Mouse (Mus musculus): ENCODE data around the gene Dock11. TPM values are rescaled to one million over a fixed set of nuclear protein-coding genes. Genes with fewer than 3 reads are reported as not detected.

The Dock11 gene
- polyA plus RNA-seq, 1 experiment from 2014 or later: 17.6 TPM

DNA sequence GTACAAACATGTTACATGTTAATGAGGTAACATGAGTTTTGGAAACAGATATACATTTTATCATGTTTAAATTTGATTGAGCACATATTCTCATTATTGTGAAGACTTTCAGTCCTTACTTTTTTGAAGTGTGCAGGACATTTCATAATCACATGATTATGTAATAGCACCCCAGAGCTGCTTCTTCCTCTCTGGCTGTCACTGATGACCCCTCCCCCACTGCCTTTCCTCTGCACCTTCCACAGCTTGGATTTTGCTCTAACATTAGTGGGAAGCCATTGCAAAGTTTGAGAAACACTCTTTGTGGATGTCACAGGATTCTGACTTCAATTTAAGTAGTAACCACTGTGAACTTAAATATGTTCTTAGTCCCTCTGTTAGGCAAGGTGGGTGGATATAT is 67.6 kb downstream of the Dock11 start:
- H3K36me3 ChIP-seq: no peaks in the 10 kb centered on the region

DNA sequence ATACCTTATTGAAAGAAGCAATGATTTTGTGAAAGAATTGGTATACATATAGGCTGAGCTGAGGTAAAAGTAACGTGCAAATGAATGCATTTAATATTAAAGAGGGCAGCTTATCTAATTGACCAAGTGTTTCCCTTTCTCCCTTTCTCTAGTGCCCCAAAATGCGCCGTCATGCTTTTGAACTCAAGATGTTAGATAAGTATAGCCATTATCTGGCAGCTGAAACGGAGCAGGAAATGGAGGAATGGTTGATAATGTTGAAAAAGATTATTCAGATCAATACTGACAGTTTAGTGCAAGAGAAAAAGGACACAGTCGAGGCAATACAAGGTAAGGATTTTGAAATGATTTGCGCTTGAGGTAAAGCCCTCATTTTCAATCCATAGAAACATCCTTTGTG is 74.5 kb downstream of the Dock11 start:
- no peak overlapping the region for H3K9ac ChIP-seq (replicated peaks)
- no peak overlapping the region for H3K27ac ChIP-seq (replicated peaks)
- no peak for ATAC-seq (replicated peaks)
- H3K4me1 ChIP-seq: no peaks in the 10 kb centered on the region
- no peaks in the 10 kb centered on the region for H3K36me3 ChIP-seq
- no peak overlapping the region for H3K4me3 ChIP-seq
- no peaks in the 10 kb centered on the region for H3K9me3 ChIP-seq
- H3K27me3 ChIP-seq: no peaks in the 10 kb centered on the region
- 72% methylated on average over 6 of the region's 6 CpGs for WGBS
- H3K4me2 ChIP-seq (replicated peaks): no peak overlapping the region

More for the DNA sequence above, 67.6 kb downstream of the Dock11 start:
- Histone ChIP-seq H3K4me1 (no peaks in the 10 kb centered on the region), H3K4me3 (no peak overlapping the region), H3K27me3 (no peaks in the 10 kb centered on the region), H3K27ac (replicated peaks) (no peak overlapping the region), H3K4me2 (replicated peaks) (no peak overlapping the region), H3K9ac (replicated peaks) (no peak overlapping the region), H3K9me3 (no peaks in the 10 kb centered on the region)
- no peak for ATAC-seq (replicated peaks)

DNA sequence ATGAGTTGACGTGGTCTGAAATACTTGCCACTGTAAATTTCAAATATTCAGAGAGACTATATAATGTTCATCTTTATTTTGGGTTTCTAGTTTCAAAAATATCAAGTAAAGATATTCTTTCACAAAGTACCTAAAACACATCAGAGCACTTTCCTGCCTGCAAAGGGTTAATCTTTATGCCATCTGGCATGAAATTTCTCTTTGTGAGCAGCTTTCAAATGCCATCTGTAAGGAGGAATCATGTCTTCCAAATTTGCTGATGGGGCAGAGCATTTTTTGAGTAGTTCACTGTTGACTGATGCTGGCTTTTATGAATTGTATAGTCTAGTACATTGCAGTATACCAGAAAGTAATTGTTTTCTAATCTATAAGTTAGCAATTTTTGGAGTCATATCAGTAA is 80.6 kb downstream of the Dock11 start:
- H3K4me3 ChIP-seq: no peak overlapping the region
- no peaks in the 10 kb centered on the region for H3K9me3 ChIP-seq
- H3K27me3 ChIP-seq: no peaks in the 10 kb centered on the region
- WGBS: 86% methylated on average over 1 of the region's 1 CpGs
- H3K9ac ChIP-seq (replicated peaks): no peak overlapping the region
- H3K4me1 ChIP-seq: no peaks in the 10 kb centered on the region
- H3K4me2 ChIP-seq (replicated peaks): no peak overlapping the region
- no peaks in the 10 kb centered on the region for H3K36me3 ChIP-seq
- H3K27ac ChIP-seq (replicated peaks): no peak overlapping the region
- no peak for ATAC-seq (replicated peaks)

GRCm38 (mm10) chrX:35976657-35977056 is 88.0 kb downstream of the Dock11 start:
- no peak for ATAC-seq (replicated peaks)
- no peak overlapping the region for H3K9ac ChIP-seq (replicated peaks)
- no peak overlapping the region for H3K27ac ChIP-seq (replicated peaks)
- H3K4me3 ChIP-seq: no peak overlapping the region
- H3K4me1 ChIP-seq: no peaks in the 10 kb centered on the region
- H3K27me3 ChIP-seq: no peaks in the 10 kb centered on the region
- no peaks in the 10 kb centered on the region for H3K9me3 ChIP-seq
- no peaks in the 10 kb centered on the region for H3K36me3 ChIP-seq
- WGBS: 67% methylated on average over 5 of the region's 5 CpGs
- H3K4me2 ChIP-seq (replicated peaks): no peak overlapping the region

- no peak for ATAC-seq (replicated peaks)
- WGBS: 94% methylated on average over 1 of the region's 1 CpGs
- H3K4me3 ChIP-seq: no peak overlapping the region
- H3K27ac ChIP-seq (replicated peaks): no peak overlapping the region
- no peak overlapping the region for H3K9ac ChIP-seq (replicated peaks)
- H3K4me2 ChIP-seq (replicated peaks): no peak overlapping the region
- no peaks in the 10 kb centered on the region for H3K9me3 ChIP-seq
- H3K4me1 ChIP-seq: no peaks in the 10 kb centered on the region
- no peaks in the 10 kb centered on the region for H3K36me3 ChIP-seq
- H3K27me3 ChIP-seq: no peaks in the 10 kb centered on the region
Observed at GRCm38 (mm10) chrX:35987981-35988380, 99.3 kb downstream of the Dock11 start.

DNA sequence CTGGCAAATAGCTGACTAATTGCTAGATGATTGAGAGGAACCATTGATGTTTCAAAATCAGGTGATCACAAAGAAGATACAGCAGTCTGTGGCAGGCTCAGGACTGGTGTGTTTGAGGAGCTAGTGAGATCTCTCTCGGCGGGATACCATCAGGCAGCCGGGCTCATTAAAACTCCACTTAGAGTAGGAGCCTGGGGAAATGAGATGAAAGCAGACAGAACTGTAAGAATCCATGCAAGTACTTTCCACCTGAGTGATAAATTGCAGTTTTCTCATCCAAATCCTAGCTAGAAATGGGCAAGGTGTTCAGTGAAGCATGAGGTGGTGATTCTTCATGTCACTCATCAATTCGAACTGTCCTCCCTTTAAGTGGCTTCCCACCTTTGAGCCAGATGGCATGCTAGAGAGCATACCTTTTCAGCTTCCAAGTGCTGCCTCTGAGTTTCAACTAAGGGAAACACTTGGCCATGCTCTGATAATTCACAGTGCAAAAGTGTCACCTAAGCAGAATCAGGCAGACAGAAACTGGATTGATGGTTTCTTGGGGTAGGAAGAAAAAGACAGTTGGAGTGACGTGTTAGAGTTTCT is 102.0 kb downstream of the Dock11 start:
- 68% methylated on average over 5 of the region's 5 CpGs for WGBS
- Histone ChIP-seq H3K27ac (replicated peaks) (no peak overlapping the region), H3K9ac (replicated peaks) (no peak overlapping the region), H3K27me3 (no peaks in the 10 kb centered on the region), H3K36me3 (no peaks in the 10 kb centered on the region), H3K4me2 (replicated peaks) (no peak overlapping the region), H3K4me3 (no peak overlapping the region), H3K9me3 (no peaks in the 10 kb centered on the region), H3K4me1 (no peaks in the 10 kb centered on the region)
- no peak for ATAC-seq (replicated peaks)

DNA sequence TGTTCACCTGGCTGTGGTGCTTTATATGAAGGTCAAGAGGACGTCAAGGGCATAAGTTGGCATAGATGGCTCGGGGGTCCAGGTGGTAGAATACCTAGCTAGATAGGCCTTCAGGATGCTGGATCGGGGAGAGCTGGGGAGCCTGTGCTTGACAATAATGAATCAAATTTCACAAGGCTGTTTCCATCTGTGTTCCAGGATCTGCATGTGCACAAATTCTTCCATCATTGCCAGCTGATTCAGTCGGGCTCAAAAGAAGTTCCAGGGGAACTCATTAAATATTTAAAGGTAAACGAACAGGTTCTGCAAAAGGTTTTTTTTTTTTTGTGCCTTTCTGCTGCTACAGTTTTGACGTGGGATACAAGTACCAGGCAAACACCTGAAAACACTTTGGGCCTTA is 105.6 kb downstream of the Dock11 start:
- Histone ChIP-seq H3K9ac (replicated peaks) (no peak overlapping the region), H3K36me3 (no peaks in the 10 kb centered on the region), H3K27ac (replicated peaks) (no peak overlapping the region), H3K4me3 (no peak overlapping the region), H3K4me2 (replicated peaks) (no peak overlapping the region), H3K27me3 (no peaks in the 10 kb centered on the region), H3K4me1 (no peaks in the 10 kb centered on the region), H3K9me3 (no peaks in the 10 kb centered on the region)
- WGBS: 82% methylated on average over 6 of the region's 6 CpGs
- ATAC-seq (replicated peaks): no peak

GRCm38 (mm10) chrX:35997004-35997403 is 108.4 kb downstream of the Dock11 start:
- Histone ChIP-seq H3K4me1 (no peaks in the 10 kb centered on the region), H3K9ac (replicated peaks) (no peak overlapping the region), H3K4me2 (replicated peaks) (no peak overlapping the region), H3K27me3 (no peaks in the 10 kb centered on the region), H3K4me3 (no peak overlapping the region), H3K9me3 (no peaks in the 10 kb centered on the region), H3K27ac (replicated peaks) (no peak overlapping the region), H3K36me3 (no peaks in the 10 kb centered on the region)
- ATAC-seq (replicated peaks): 0 out of 2 replicates have a peak, but pooled peaks have one; percentile 53
- 11% methylated on average over 2 of the region's 2 CpGs for WGBS

GRCm38 (mm10) chrX:35997793-35998419 is 109.3 kb downstream of the Dock11 start:
- H3K27me3 ChIP-seq: no peaks in the 10 kb centered on the region
- H3K36me3 ChIP-seq: no peaks in the 10 kb centered on the region
- H3K4me1 ChIP-seq: no peaks in the 10 kb centered on the region
- no peak; the same call in 1 of the 2 replicates for ATAC-seq (replicated peaks)
- no peak overlapping the region for H3K4me3 ChIP-seq
- no peak overlapping the region for H3K27ac ChIP-seq (replicated peaks)
- H3K4me2 ChIP-seq (replicated peaks): no peak overlapping the region
- no peak overlapping the region for H3K9ac ChIP-seq (replicated peaks)
- no peaks in the 10 kb centered on the region for H3K9me3 ChIP-seq
- 51% methylated on average over 5 of the region's 5 CpGs for WGBS

- Histone ChIP-seq H3K4me2 (replicated peaks) (no peak overlapping the region), H3K36me3 (peaks cover 6% of the 10 kb centered on the region; the same call in 1 of the 2 replicates), H3K27me3 (no peaks in the 10 kb centered on the region), H3K27ac (replicated peaks) (no peak overlapping the region), H3K9ac (replicated peaks) (no peak overlapping the region), H3K4me1 (no peaks in the 10 kb centered on the region), H3K9me3 (no peaks in the 10 kb centered on the region), H3K4me3 (no peak overlapping the region)
- 84% methylated on average over 17 of the region's 17 CpGs for WGBS
- no peak for ATAC-seq (replicated peaks)
Observed at GRCm38 (mm10) chrX:36025651-36026050, 137.0 kb downstream of the Dock11 start.

GRCm38 (mm10) chrX:36031113-36031512 is 142.5 kb downstream of the Dock11 start:
- Histone ChIP-seq H3K4me3 (no peak overlapping the region), H3K4me1 (no peaks in the 10 kb centered on the region), H3K9me3 (no peaks in the 10 kb centered on the region), H3K9ac (replicated peaks) (no peak overlapping the region), H3K36me3 (no peaks in the 10 kb centered on the region), H3K27ac (replicated peaks) (no peak overlapping the region), H3K4me2 (replicated peaks) (no peak overlapping the region), H3K27me3 (no peaks in the 10 kb centered on the region)
- 92% methylated on average over 5 of the region's 5 CpGs for WGBS
- ATAC-seq (replicated peaks): no peak

DNA sequence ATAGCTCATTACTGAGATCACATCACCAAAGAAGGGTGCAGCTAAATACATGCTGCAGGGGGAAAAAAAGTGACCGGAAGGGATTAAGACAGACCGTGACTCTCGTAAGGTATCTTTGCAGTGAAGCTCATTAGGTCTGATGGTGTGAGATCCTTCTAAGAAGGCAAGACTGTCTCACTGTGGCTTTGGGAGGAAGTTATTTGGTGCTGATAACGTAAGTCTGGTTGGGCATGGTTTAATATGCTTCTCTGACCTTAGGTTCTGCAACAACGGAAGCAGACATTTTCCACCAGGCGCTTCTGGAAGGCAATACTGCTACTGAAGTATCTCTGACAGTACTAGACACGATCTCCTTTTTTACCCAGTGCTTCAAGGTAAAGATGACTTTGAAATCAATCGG is 145.4 kb downstream of the Dock11 start:
- no peaks in the 10 kb centered on the region for H3K9me3 ChIP-seq
- H3K27me3 ChIP-seq: no peaks in the 10 kb centered on the region
- no peak overlapping the region for H3K4me2 ChIP-seq (replicated peaks)
- 89% methylated on average over 8 of the region's 8 CpGs for WGBS
- H3K36me3 ChIP-seq: peaks cover 5% of the 10 kb centered on the region; the same call in 1 of the 2 replicates
- H3K9ac ChIP-seq (replicated peaks): no peak overlapping the region
- no peaks in the 10 kb centered on the region for H3K4me1 ChIP-seq
- H3K27ac ChIP-seq (replicated peaks): no peak overlapping the region
- no peak for ATAC-seq (replicated peaks)
- H3K4me3 ChIP-seq: no peak overlapping the region

- WGBS: 66% methylated on average over 4 of the region's 4 CpGs
- no peak overlapping the region for H3K4me3 ChIP-seq
- no peak overlapping the region for H3K27ac ChIP-seq (replicated peaks)
- ATAC-seq (replicated peaks): no peak
- H3K27me3 ChIP-seq: no peaks in the 10 kb centered on the region
- 0 out of 2 replicates have a peak, but pooled peaks cover 4% of the 10 kb centered on the region for H3K36me3 ChIP-seq
- no peak overlapping the region for H3K4me2 ChIP-seq (replicated peaks)
- no peaks in the 10 kb centered on the region for H3K9me3 ChIP-seq
- H3K9ac ChIP-seq (replicated peaks): no peak overlapping the region
- no peaks in the 10 kb centered on the region for H3K4me1 ChIP-seq
Observed at GRCm38 (mm10) chrX:36045731-36046130, 157.1 kb downstream of the Dock11 start.
